Mouse (Mus musculus) cortical plate, adult 2 months (tissue): Measurements from ENCODE around the gene Gale.

Experiments used
- CTCF ChIP-seq: fragments of 200-500 bp; IDR thresholded peaks from 2 replicates; pipeline ENCODE4 v1.5.1; 2011; ENCODE audit warnings: mild to moderate bottlenecking, control low read depth, low read length; ENCODE audit not compliant: insufficient read depth; ENCODE audit errors: extremely low read depth
- POLR2A ChIP-seq: fragments of 200-500 bp; IDR thresholded peaks from 2 replicates; pipeline ENCODE4 v1.6.1; 2011; ENCODE audit warnings: mild to moderate bottlenecking, low read length, control low read depth; ENCODE audit not compliant: insufficient read depth; ENCODE audit errors: extremely low read depth

DNA sequence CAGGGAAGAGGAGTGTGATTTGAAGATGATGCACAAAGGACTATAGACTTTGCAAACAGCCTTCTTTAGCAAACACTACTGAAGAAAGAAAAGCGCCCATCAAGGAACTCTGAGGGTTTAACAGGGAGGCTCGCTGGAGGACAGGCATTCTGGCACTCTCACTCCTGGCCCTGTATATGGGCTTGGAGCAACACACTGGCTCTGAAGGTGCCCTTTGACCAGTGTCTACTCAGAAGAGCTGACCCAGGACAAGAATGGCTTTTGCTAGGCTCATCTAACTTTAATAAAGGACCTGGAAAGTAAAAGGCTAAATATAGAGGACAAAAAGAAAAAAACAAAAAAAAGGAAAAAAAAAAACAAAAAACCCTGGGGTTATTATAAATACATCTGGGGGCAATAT lies 41.4 kb downstream of the Gale start:
- no peak for TF ChIP-seq POLR2A
- TF ChIP-seq CTCF = no peak
